Mouse (Mus musculus) CD4-positive, CD25-positive, alpha-beta regulatory T cell, adult 2 months (primary cell): ENCODE data around the gene Fam155a.

Experiments
- DNase-seq: peaks from one replicate; pipeline ENCODE4 v3.0.0-alpha.2; 2012; ENCODE audit warnings: low read depth, low spot score

Fam155a gene

DNA sequence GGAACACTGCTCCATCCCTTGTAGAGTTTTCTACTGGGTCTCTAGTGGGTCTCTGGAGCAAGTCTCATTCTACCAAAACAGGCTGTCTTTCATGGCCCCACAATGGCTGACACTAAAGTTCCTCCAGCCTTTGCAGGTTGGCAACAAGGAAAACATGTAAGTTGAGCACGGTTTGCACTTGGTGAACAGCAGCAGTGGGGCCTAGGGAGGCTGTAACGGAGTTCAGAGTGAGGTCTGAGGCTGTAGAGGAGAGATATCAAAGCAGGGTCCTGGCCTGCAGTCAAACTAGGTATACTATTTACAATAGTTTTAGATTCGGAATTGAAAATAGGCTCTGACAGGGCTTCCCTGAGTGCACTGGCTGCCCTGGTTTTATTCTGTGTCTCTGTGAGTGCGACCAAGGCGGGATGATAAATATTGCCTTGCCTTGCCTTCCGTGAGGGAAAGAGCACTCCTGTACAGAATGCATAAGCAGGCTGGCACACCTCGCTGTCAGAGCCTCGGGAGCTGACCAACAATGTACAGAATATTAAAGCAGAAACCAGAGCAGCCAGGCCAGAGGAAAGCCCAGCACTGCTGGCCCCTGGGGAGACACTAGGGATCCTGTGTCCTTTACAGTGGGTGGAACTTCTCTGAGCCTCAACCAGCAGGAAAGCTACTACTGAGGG, 277.3 kb downstream of the Fam155a start:
- no peak for DNase-seq

DNA sequence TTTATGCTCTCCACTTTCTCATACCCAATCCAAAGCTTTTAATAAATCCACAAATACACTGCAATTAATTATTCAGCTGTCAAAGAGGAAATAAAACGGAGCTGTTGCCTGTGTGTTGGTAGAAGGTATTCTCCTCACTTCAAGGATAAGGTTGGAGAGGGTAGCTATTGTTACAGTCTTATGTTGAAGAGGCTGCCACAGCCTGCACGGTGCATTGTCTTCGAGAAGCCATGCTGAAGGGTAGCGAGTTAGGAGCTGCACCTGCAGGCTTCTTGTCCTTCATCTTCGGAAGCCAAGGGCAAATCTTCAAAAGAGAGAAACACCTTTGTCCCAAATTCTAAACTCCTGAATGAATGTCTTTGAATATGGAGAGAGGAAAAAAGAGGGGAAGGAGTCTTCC, 288.4 kb downstream of the Fam155a start:
- no peak for DNase-seq

DNA sequence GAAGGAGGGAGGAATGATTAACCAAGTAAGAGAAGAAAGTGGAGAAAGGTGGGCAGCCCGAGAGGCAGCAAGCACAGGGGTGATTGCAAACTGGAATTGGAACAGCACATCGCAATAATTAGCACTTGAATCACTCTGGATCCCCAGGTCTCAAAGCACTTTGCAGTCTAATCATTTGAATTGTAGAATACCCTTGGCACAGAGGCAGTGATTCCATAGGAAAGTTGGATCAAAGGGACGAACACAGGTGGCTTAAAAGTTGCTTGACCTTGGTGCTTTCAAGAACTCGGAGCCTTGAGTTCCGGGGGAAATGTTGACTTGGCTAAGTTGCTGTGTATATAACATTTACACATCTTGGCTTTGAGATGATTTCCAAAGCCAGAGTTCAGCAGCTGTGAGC, 299.7 kb downstream of the Fam155a start:
- DNase-seq, result no peak

- no peak for DNase-seq
Observed at GRCm38 (mm10) chr8:9470114-9470513, 300.8 kb downstream of the Fam155a start.

GRCm38 (mm10) chr8:9461111-9461510, 309.9 kb downstream of the Fam155a start:
- no peak for DNase-seq

DNA sequence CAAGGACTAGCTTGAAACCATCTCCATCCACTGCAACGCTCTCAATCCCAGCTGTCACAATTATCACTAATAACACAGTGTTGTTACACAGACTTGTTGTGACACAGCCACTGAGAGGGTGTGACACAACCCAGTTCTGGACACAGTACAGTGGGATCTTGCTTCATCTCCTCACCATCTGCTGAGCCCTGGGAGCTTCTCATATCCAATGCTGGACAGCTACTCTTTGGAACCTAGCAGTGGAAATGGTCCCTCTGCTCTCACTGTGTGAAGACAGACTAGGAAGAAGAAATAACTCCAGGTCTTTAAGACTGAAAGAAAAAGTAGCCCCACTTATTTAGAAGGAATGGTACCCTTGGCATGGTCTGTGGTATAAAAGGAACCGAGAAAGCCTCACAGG, 310.3 kb downstream of the Fam155a start:
- DNase-seq, result no peak

DNA sequence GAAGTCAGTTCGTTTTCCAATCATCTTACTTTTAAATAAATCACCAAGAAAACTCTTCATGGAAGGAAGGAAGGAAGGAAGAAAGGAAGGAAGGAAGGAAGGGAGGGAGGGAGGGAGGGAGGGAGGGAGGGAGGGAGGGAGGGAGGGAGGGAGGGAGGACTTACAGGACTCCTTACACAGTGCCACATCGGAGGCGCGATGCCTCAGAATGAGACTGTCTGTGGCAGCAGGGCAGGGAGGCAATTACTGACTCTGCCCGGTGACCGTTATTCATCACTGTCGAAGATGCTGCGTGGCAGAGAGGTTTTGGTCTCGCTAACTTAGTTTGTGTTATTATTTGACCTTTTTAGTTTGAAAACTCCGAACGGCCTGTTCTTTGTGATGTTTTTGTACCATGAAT, 312.3 kb downstream of the Fam155a start:
- DNase-seq, result no peak

DNA sequence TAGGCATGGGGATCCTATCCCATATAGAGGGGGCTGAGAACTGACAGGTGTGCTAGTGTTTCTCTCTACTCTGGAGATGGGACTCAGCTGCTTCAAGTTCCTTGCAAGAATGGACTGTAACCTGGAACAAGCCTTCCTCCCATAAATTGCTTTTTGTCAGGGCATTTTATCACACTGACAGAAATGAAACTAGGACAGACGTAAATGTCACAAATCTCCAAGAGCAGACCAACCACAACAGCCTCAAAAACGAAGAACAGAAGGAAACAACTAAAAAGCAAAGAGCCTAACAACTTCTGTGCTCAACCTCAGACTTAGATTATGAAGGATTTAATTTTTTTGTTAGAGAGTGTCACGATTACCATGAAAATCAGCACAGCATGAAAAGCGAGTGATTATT, 315.8 kb downstream of the Fam155a start:
- DNase-seq, result no peak

DNA sequence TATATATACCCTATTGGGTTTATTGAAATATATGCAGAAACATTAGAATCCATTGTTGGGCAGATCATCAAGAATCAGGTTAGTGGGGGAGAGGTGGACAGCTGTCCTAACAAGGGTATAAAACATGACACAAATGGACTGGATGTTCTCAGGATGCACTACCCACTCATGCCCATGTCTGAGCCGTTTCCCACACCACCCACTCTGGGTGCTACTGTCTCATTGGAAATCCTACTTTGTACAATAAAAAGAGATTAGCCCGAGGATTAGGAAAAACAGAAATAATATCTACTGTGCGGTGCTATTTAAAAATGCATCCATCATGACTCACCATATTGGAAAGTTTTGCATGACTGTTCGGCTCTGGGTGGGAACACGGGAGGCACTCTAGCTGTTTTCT, 317.2 kb downstream of the Fam155a start:
- no peak for DNase-seq

DNA sequence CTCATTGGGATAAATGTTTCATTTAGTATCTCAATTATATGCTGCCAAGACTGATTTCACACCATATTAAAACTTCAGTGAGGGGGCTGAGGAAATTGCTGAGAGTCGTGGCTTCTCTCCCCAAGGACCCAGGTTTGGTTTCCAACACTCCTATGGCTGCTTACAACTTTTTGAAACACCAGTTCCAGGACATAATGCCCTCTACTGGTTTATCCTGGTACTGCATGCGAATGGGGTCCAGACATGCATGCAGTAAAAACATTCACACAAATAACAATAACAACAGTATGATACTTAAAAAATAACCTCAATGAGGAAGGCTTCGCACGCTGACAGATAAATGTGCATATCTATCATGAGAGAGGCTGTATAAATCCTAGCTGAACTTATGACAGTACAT, 319.4 kb downstream of the Fam155a start:
- peak; percentile 15 for DNase-seq

DNA sequence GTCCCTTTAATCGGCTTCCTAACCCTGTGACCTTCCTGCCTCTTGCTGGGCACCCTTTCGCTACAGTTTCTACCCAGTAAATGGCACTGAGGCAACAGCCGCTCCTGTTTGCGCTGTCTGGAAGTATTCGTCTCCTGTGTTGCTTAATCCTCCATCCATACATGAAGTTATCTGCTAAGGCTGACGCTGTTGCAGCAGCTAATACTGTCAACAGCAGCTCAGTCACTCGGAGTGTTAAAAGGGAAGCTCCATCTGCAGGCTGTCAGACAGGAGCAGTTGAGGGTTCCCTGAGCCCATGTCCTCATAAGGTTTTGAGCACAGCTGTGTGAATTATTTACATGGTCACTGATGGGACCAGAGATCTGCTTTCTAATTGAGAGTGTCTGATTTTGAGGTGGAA, 322.3 kb downstream of the Fam155a start:
- DNase-seq, result no peak

- DNase-seq, result no peak
Observed at GRCm38 (mm10) chr8:9437822-9438221, 333.1 kb downstream of the Fam155a start.

DNA sequence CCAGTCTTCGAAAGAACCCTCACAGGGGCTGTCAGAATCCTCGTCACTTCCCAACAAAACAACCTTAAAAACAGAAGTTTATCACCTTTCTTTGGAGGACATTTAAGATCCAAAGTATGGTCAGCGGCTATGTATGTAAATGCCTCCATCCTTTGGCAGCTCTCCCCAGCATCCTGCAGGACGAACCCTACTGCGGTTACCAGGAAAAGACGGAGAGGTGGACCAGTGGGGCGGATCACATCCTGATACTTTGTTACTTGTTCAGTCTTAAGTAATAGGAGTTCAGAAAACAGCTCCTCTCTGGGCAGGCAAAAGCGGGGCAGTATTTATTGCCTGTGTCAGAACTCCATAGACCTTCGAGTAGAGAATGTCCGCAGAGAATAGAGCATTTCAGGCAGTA, 335.5 kb downstream of the Fam155a start:
- DNase-seq, result no peak

- DNase-seq, result no peak
Observed at GRCm38 (mm10) chr8:9432635-9433372, 338.2 kb downstream of the Fam155a start.

- DNase-seq, result no peak
Observed at GRCm38 (mm10) chr8:9428846-9429245, 342.1 kb downstream of the Fam155a start.

DNA sequence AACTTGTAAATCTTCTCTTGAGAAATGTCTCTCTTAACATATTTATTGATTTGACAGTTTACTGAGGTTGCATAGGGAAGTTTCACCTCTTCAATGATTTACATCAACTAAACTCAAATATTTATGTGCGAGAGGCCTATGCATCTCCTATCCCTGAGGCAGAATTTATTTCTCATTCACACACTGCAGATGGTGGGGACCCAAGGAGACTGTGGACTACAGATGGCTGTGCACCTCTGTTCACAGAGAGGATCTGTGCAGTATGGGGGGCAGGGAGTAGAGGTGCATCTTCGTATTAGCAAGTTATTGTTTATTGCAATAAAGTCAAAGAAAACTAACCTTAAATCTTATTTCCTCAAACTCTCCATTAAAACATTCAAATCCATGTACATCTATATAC, 346.9 kb downstream of the Fam155a start:
- no peak for DNase-seq

- DNase-seq, result no peak
Observed at GRCm38 (mm10) chr8:9423590-9423989, 347.4 kb downstream of the Fam155a start.

DNA sequence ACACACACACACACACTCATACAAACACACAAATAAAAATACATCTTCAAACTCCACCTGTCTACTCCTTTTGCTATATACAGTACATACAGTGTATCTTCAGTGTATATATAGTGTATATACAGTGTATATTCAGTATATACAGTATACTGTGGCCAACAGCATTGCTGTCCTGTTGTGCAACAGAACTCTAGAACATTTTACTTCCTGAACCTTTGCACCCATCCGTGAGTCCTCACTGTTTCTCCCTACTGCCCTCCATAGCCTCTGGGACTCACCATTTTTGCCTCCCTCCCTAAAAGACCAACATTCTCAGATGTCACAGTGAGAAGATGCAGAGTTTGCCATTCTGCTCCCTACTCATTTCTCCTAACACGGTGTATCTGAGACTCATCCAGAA, 347.8 kb downstream of the Fam155a start:
- no peak for DNase-seq

- DNase-seq, result no peak
Observed at GRCm38 (mm10) chr8:9418856-9419800, 351.8 kb downstream of the Fam155a start.

DNA sequence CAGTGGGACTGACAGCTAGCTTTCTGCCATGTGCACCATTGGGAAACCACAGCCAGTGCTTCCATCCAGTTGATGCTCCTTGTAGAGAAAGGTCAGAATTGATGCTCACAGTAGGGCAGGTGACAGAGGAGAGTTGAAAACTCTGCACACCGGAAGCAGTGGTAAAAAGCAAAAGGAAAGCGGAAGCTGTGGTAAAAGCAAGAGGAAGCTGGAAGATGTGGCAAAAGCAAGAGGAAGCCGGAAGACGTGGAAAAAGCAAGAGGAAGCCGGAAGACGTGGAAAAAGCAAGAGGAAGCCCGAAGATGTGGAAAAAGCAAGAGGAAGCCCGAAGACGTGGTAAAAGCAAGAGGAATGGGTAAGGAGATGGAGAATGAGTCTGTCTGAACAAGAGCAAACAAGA, 354.8 kb downstream of the Fam155a start:
- DNase-seq, result no peak

DNA sequence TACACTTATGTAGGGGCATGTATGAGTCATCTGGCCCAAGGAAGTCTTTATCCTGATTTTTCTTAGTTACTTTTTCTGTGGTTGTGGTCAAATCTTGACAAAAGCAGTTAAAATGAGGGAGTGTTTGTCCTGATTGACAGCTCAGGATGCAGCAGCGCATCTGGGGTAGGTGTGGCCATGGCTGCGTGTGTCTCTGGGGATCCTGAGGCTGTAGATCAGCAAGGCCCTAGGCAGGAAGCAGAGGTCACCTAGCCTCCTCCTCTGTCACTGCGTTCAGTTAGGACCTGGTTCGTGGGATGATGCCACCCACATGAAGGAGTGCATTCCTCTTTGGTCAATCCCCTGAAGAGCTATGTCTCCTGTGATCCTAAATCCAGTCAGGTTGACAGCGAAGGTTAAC, 362.5 kb downstream of the Fam155a start:
- DNase-seq, result no peak

- DNase-seq, result no peak
Observed at GRCm38 (mm10) chr8:9406204-9406603, 364.8 kb downstream of the Fam155a start.
